Mouse (Mus musculus) limb, embryonic 14.5 days (tissue): ENCODE data around the gene Proser1. TPM values are rescaled to one million over a fixed set of nuclear protein-coding genes. Genes with fewer than 3 reads are reported as not detected.

Experiments used
- ATAC-seq: fragments of 200-750 bp; cut with Nextera tagmentation; 2 replicates; pipeline ENCODE4 v1.8.0; 2017; ENCODE audit warnings: low read depth, moderate number of reproducible peaks, moderate TSS enrichment; ENCODE audit not compliant: low FRiP score
- DNase-seq: peaks from one replicate; pipeline ENCODE4 v3.0.0-alpha.2; 2015; ENCODE audit warnings: low spot score
- H3K27ac ChIP-seq: fragments of 300-500 bp; sonication (generic); replicated peaks from 2 replicates; pipeline ENCODE4 v1.5.1; 2014; ENCODE audit warnings: low read depth, mild to moderate bottlenecking, low read length, moderate library complexity, mixed read lengths
- H3K27me3 ChIP-seq: fragments of 300-500 bp; sonication (generic); 2 replicates; pipeline ENCODE4 v1.6.1; 2014; ENCODE audit warnings: low read length, mixed read lengths; ENCODE audit not compliant: control insufficient read depth, insufficient read depth
- H3K36me3 ChIP-seq: fragments of 300-500 bp; sonication (generic); 2 replicates; pipeline ENCODE4 v1.6.1; 2014; ENCODE audit warnings: mild to moderate bottlenecking, low read length, moderate library complexity, mixed read lengths; ENCODE audit not compliant: control insufficient read depth, insufficient read depth
- H3K4me1 ChIP-seq: fragments of 300-500 bp; sonication (generic); 2 replicates; pipeline ENCODE4 v1.6.1; 2014; ENCODE audit warnings: antibody characterized with exemption, low read length, mixed read lengths; ENCODE audit not compliant: control insufficient read depth, insufficient read depth
- H3K4me2 ChIP-seq: fragments of 300-500 bp; sonication (generic); replicated peaks from 2 replicates; pipeline ENCODE4 v1.6.1; 2014; ENCODE audit warnings: low read depth, mild to moderate bottlenecking, low read length, moderate library complexity; ENCODE audit not compliant: severe bottlenecking
- H3K4me3 ChIP-seq: fragments of 300-500 bp; sonication (generic); replicated peaks from 2 replicates; pipeline ENCODE4 v1.5.1; 2014; ENCODE audit warnings: low read length
- H3K9ac ChIP-seq: fragments of 300-500 bp; sonication (generic); 2 replicates; pipeline ENCODE4 v1.6.1; 2014; ENCODE audit warnings: mild to moderate bottlenecking, low read depth, low read length, moderate library complexity; ENCODE audit not compliant: severe bottlenecking
- H3K9me3 ChIP-seq: fragments of 300-500 bp; sonication (generic); 2 replicates; pipeline ENCODE4 v1.6.1; 2016; ENCODE audit warnings: low read length; ENCODE audit not compliant: control insufficient read depth
- POLR2A ChIP-seq: fragments of 200-500 bp; IDR thresholded peaks from 2 replicates; pipeline ENCODE4 v1.8.0; 2012; ENCODE audit warnings: inconsistent platforms, mild to moderate bottlenecking, moderate library complexity, borderline replicate concordance; ENCODE audit not compliant: insufficient read depth, insufficient read length; ENCODE audit errors: extremely low read depth
- WGBS: fragments of 180-500 bp; shearing (Covaris S2); extraction: QIAGEN DNeasy Blood & Tissue Kit; methylation state at CpG from one replicate; pipeline ENCODE4 v1.1.7; 2014; 5-methylcytosine and 5-hydroxymethylcytosine counted together
- polyA plus RNA-seq, 2 experiments: library from polyadenylated mRNA; depleted of rRNA in 1 of 2; stranded (reverse) in 1 of 2; unstranded in 1 of 2; fragments of >200 nt; fragmentation: Nextera tagmentation in 1 of 2; extraction: Ambion mirVana in 1 of 2; gene quantifications; 2 replicates each; pipeline versions ENCODE4 v1.2.1 to v1.2.3; 2012 to 2014

Proser1 gene
- polyA plus RNA-seq, 2 experiments, result 15.1 to 23.9 TPM

DNA sequence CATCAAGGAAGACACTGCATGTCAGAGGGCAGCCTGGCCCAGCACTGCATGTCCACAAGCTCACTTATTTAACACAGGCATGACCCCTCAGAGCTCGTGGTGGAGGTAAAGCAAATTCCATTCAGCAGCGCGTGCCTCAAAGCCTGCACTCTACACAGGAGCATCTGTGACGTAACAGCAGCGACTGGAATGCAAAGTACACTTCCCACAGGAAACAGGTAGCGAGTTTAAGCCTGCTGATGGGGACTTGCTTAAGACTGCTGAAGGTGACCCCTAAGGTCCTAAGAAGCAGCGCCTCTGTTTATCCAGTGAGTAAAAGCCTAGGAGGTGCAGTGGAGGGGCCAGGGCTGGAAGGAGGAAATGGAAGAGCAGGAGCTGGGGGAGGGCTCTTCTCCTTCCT lies 8.5 kb upstream of the Proser1 start:
- H3K36me3 ChIP-seq, result peaks cover 91% of the 10 kb centered on the region
- H3K27ac ChIP-seq, result no peak overlapping the region
- DNase-seq (no peak), ATAC-seq (no peak)
- no peaks in the 10 kb centered on the region for H3K4me1 ChIP-seq
- no peak for TF ChIP-seq POLR2A
- H3K4me2 ChIP-seq, result no peak overlapping the region
- 82% methylated on average over 7 of the region's 7 CpGs for WGBS
- H3K9ac ChIP-seq, result no peak overlapping the region
- H3K4me3 ChIP-seq, result no peak overlapping the region
- H3K27me3 ChIP-seq, result no peaks in the 10 kb centered on the region
- H3K9me3 ChIP-seq, result no peaks in the 10 kb centered on the region

GRCm38 (mm10) chr3:53457750-53458149 lies 5.7 kb upstream of the Proser1 start:
- no peak for DNase-seq
- Histone ChIP-seq H3K4me3 (no peak overlapping the region), H3K27ac (no peak overlapping the region), H3K4me2 (no peak overlapping the region), H3K9ac (no peak overlapping the region), H3K4me1 (peaks cover 5% of the 10 kb centered on the region; the same call in 1 of the 2 replicates), H3K9me3 (no peaks in the 10 kb centered on the region), H3K27me3 (no peaks in the 10 kb centered on the region), H3K36me3 (peaks cover 72% of the 10 kb centered on the region)
- WGBS, result 51% methylated on average over 5 of the region's 5 CpGs
- no peak for TF ChIP-seq POLR2A
- ATAC-seq, result no peak

DNA sequence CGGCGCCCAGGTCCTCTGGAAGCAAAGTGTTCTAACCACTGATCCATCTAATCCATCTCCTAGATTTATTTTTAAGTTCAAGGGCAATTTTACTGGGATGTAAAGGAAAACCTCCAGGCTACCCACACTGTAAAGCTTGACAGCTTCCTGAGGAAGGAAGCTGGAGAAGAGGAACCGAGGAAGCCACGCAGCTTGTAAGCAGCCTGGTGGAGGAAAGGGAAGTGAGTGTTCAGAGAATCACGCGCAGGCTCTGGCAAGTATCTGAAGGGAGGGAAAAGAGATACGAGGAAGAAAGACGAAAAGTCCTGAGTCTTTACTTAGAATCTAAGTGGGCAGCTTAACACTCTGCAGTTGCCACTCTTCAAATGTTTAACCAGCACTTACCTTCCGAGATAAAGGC lies 3.4 kb upstream of the Proser1 start:
- Histone ChIP-seq H3K36me3 (peaks cover 49% of the 10 kb centered on the region), H3K4me3 (no peak overlapping the region), H3K27me3 (no peaks in the 10 kb centered on the region), H3K9me3 (no peaks in the 10 kb centered on the region), H3K9ac (no peak overlapping the region), H3K4me1 (peaks cover 5% of the 10 kb centered on the region; the same call in 1 of the 2 replicates), H3K4me2 (no peak overlapping the region), H3K27ac (no peak overlapping the region)
- 76% methylated on average over 9 of the region's 9 CpGs for WGBS
- no peak for TF ChIP-seq POLR2A
- DNase-seq (no peak), ATAC-seq (no peak)

- Histone ChIP-seq H3K4me1 (peaks cover 17% of the 10 kb centered on the region), H3K9me3 (no peaks in the 10 kb centered on the region), H3K27ac (peak overlapping the region; percentile 87), H3K9ac (peak overlapping the region; percentile 93), H3K4me2 (peak overlapping the region; percentile 88), H3K4me3 (peak overlapping the region; percentile 88), H3K36me3 (peaks cover 28% of the 10 kb centered on the region), H3K27me3 (no peaks in the 10 kb centered on the region)
- 4% methylated on average over 9 of the region's 9 CpGs for WGBS
- DNase-seq, result no peak
- TF ChIP-seq POLR2A, result no peak
- no peak for ATAC-seq
These were observed 793 bp upstream of the Proser1 start for GRCm38 (mm10) chr3:53462701-53463045.

DNA sequence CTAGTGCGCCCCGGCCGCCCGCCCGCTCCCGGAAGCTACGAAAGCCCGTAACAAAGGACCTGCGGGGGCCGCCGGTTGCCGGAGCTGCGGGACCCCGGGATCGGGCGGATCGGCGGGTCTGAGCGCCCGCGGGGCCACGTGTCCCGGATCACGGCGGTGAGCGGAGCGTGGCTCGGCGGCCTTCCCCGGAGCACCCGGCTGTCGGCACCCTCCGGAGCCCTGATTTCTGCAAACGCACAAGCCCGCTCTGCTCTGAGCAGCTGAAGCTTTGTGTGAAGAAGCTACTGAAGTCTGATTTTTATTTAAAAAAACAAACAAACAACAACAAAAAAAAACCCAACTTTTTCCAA lies 274 bp downstream of the Proser1 start:
- H3K27ac ChIP-seq, result peak overlapping the region; percentile 87
- H3K36me3 ChIP-seq, result peaks cover 22% of the 10 kb centered on the region
- DNase-seq (no peak), ATAC-seq (peak; percentile 41)
- peak overlapping the region; percentile 93 for H3K9ac ChIP-seq
- H3K4me3 ChIP-seq, result peak overlapping the region; percentile 88
- peaks cover 17% of the 10 kb centered on the region for H3K4me1 ChIP-seq
- whole genome bisulfite sequencing, result under 1% methylated on average over 33 of the region's 35 CpGs
- no peaks in the 10 kb centered on the region for H3K27me3 ChIP-seq
- TF ChIP-seq POLR2A, result no peak
- peak overlapping the region; percentile 88 for H3K4me2 ChIP-seq
- no peaks in the 10 kb centered on the region for H3K9me3 ChIP-seq

- peaks cover 21% of the 10 kb centered on the region for H3K36me3 ChIP-seq
- H3K4me3 ChIP-seq, result peak overlapping the region; percentile 88
- H3K9ac ChIP-seq, result peak overlapping the region; percentile 93
- H3K4me1 ChIP-seq, result peaks cover 17% of the 10 kb centered on the region
- H3K4me2 ChIP-seq, result peak overlapping the region; percentile 88
- WGBS, result under 1% methylated on average over 20 of the region's 20 CpGs
- DNase-seq, result no peak
- no peaks in the 10 kb centered on the region for H3K9me3 ChIP-seq
- ATAC-seq, result no peak
- peak overlapping the region; percentile 87 for H3K27ac ChIP-seq
- no peak for TF ChIP-seq POLR2A
- no peaks in the 10 kb centered on the region for H3K27me3 ChIP-seq
These were observed 756 bp downstream of the Proser1 start for GRCm38 (mm10) chr3:53464146-53464698.
